In the genomic region with DNA sequence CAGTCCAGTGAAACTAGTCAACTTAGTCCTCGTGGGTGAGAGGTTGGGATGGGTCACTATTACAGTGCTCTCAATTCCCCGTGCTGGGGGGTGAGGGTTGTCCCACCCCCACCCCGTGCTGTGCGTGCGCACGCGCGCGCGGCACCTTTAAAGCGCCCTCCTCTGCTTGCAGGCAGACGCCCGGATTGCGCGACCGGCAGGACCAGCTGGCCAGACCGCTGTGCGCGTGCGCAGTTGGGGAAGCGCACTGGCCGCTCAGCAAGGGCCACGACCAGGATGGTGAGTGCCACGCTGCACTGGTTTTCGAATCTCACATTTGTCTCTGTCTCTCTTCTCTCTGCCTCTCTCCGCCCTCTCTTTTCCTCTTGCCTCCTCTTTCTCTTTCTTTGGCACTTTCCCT, we compare ENCODE assay signal across 9 mouse cellular contexts. TPM values are rescaled to one million over a fixed set of nuclear protein-coding genes. Genes with fewer than 3 reads are reported as not detected.
A peak's percentile ranks its signal among the peaks of the same experiment; 100 is the strongest.
DNase-seq lines count a peak whose midpoint lies in the region; ATAC-seq lines count a peak whose summit lies in the region.
"Had no signal": no experiment of that assay in that cellular context is flagged by ENCODE, and none has a peak within 500 bp of the region (broad histone marks: within the 10 kb centered on the region; RNA-seq: fewer than 3 reads in every experiment).

A gene (plus strand): TSS at position 173 of the 400 bp plus-strand sequence.

- H3K27me3 ChIP-seq in kidney, embryonic 15.5 days: peaks cover 71% of the 10 kb centered on the region
- H3K27me3 ChIP-seq in liver, embryonic 12.5 days (replicated peaks): peaks cover 81% of the 10 kb centered on the region

- peak within 1 kb of the TSS; percentile 75 for H3K4me2 ChIP-seq in kidney, embryonic 15.5 days
- peak within 1 kb of the TSS; percentile 59 for H3K4me2 ChIP-seq in liver, embryonic 12.5 days

- DNase-seq in heart, adult 8-10 months (ENCODE audit: low spot score): peak; percentile 10
- no peak for DNase-seq in heart, adult 9 months (ENCODE audit: low spot score in 2 of 2)
- DNase-seq in cerebellum, adult 18-20 months: peak; percentile 91 to 95
- DNase-seq in frontal cortex, postnatal 36 days (ENCODE audit: low spot score in 2 of 2): peak; percentile 67 to 74
- DNase-seq in neural tube, embryonic 10.5 days (ENCODE audit: extremely low spot score, low spot score): peak; percentile 73

- H3K36me3 ChIP-seq in kidney, embryonic 15.5 days: no peaks in the 10 kb centered on the region
- no peaks in the 10 kb centered on the region for H3K36me3 ChIP-seq in liver, embryonic 12.5 days

- peaks cover 30% of the 10 kb centered on the region for H3K4me1 ChIP-seq in kidney, embryonic 15.5 days
- H3K4me1 ChIP-seq in liver, embryonic 12.5 days: peaks cover 22% of the 10 kb centered on the region

- no peaks in the 10 kb centered on the region for H3K9me3 ChIP-seq in kidney, embryonic 15.5 days (replicated peaks)
- H3K9me3 ChIP-seq in liver, embryonic 12.5 days (replicated peaks): no peaks in the 10 kb centered on the region

- ATAC-seq in kidney, embryonic 15.5 days (replicated peaks; ENCODE audit: low FRiP score): no peak
- no peak for ATAC-seq in liver, embryonic 12.5 days
- no peak for ATAC-seq in activated CD4-positive, CD25-positive, alpha-beta regulatory T cell, adult 4 months
- ATAC-seq: Patski had no signal

- H3K9ac ChIP-seq in kidney, embryonic 15.5 days: peak within 1 kb of the TSS; percentile 19; the same call in 1 of the 2 replicates
- no peak within 1 kb of the TSS for H3K9ac ChIP-seq in liver, embryonic 12.5 days

- H3K27ac ChIP-seq in kidney, embryonic 15.5 days: no peak within 1 kb of the TSS
- no peak within 1 kb of the TSS for H3K27ac ChIP-seq in liver, embryonic 12.5 days

- H3K4me3 ChIP-seq in kidney, embryonic 15.5 days (replicated peaks): peak within 1 kb of the TSS; percentile 44
- H3K4me3 ChIP-seq in liver, embryonic 12.5 days: peak within 1 kb of the TSS; percentile 43

- 1% methylated on average over 26 of the region's 26 CpGs for WGBS in kidney, embryonic 15.5 days
- under 1% methylated on average over 26 of the region's 26 CpGs for WGBS in liver, embryonic 12.5 days (ENCODE audit: insufficient replicate concordance)

RNA-seq across cellular contexts. Expression of the gene that starts here (rescaled TPM):
- total RNA-seq in heart, adult 8-10 months (2022): under 1 TPM in 1 of 4 experiments, not detected in 3; 0.06 TPM
- 0.35 TPM in 1 of 2 replicates, not detected in the other for polyA plus RNA-seq in kidney, embryonic 15.5 days (2015; fragmentation: Nextera tagmentation; extraction: Ambion mirVana)
- polyA plus RNA-seq in liver, embryonic 12.5 days (2016; fragmentation: Nextera tagmentation; extraction: Ambion mirVana): 0.12 and 0.26 TPM in 2 replicates
- polyA plus RNA-seq in activated CD4-positive, CD25-positive, alpha-beta regulatory T cell, adult 4 months (2017; shearing (Covaris generic)): not detected

Comparison
In these comparisons a context has a peak if more than half of its experiments do, and no peak if none do; other contexts are left out.
1. Peak in DNase-seq in heart, adult 8-10 months; RNA of the gene not detected or under 1 TPM.
2. DNase-seq: peak in cerebellum, adult 18-20 months (2 of 2), frontal cortex, postnatal 36 days (2 of 2) and neural tube, embryonic 10.5 days (single experiment); none in heart, adult 9 months (0 of 2).